8 mouse cellular contexts compared by ENCODE assay signal in genomic region chr4:141874601-141875460, GRCm38 (mm10). TPM values are rescaled to one million over a fixed set of nuclear protein-coding genes. Genes with fewer than 3 reads are reported as not detected.
A peak's percentile ranks its signal among the peaks of the same experiment; 100 is the strongest.
DNase-seq lines count a peak whose midpoint lies in the region; ATAC-seq and TF ChIP-seq lines count a peak whose summit lies in the region.

Gene Efhd2 (minus strand): TSS chr4:141874920.

- peak within 1 kb of the TSS; percentile 96 for H3K4me2 ChIP-seq in heart, embryonic 13.5 days
- peak within 1 kb of the TSS; percentile 98 for H3K4me2 ChIP-seq in liver, embryonic 16.5 days (ENCODE audit: low read depth, low read length)
- H3K4me2 ChIP-seq in neural tube, embryonic 13.5 days, result peak within 1 kb of the TSS; percentile 92

- peaks cover 34% of the 10 kb centered on the region for H3K27me3 ChIP-seq in erythroblast, embryonic 14.5 days (ENCODE audit: control insufficient read depth)
- no peaks in the 10 kb centered on the region for H3K27me3 ChIP-seq in heart, embryonic 13.5 days (replicated peaks)
- H3K27me3 ChIP-seq in liver, embryonic 16.5 days (ENCODE audit: control insufficient read depth, insufficient read depth, low read depth, low read length), result peaks cover 3% of the 10 kb centered on the region
- H3K27me3 ChIP-seq in neural tube, embryonic 13.5 days, result no peaks in the 10 kb centered on the region; the same call in 1 of the 2 replicates

- H3K36me3 ChIP-seq in erythroblast, embryonic 14.5 days (ENCODE audit: control insufficient read depth), result peaks cover 25% of the 10 kb centered on the region
- peaks cover 19% of the 10 kb centered on the region for H3K36me3 ChIP-seq in heart, embryonic 13.5 days
- no peaks in the 10 kb centered on the region for H3K36me3 ChIP-seq in liver, embryonic 16.5 days (ENCODE audit: control insufficient read depth, insufficient read depth)
- no peaks in the 10 kb centered on the region for H3K36me3 ChIP-seq in neural tube, embryonic 13.5 days

- peak within 1 kb of the TSS; percentile 96 for H3K9ac ChIP-seq in heart, embryonic 13.5 days
- H3K9ac ChIP-seq in liver, embryonic 16.5 days (ENCODE audit: low read depth, low read length), result peak within 1 kb of the TSS; percentile 88
- H3K9ac ChIP-seq in neural tube, embryonic 13.5 days, result peak within 1 kb of the TSS; percentile 91

- WGBS in heart, embryonic 13.5 days, result under 1% methylated on average over 72 of the region's 73 CpGs
- 0% methylated on average over 64 of the region's 73 CpGs for WGBS in liver, embryonic 16.5 days (ENCODE audit: insufficient replicate concordance)
- WGBS in neural tube, embryonic 13.5 days, result under 1% methylated on average over 60 of the region's 73 CpGs

- peak; percentile 93 for TF ChIP-seq POLR2A in brain, embryonic 14.5 days (IDR thresholded peaks at IDR 0.05; ENCODE audit: borderline replicate concordance, extremely low read depth, insufficient read depth, insufficient read length, poor library complexity, severe bottlenecking)

- peak; percentile 37 to 66 for DNase-seq in CD8-positive naive resting alpha-beta T cell, adult 2 months (ENCODE audit: low read depth in 2 of 2, low spot score in 2 of 2)
- peak; percentile 88 for DNase-seq in brain, embryonic 14.5 days (ENCODE audit: low read depth)
- DNase-seq in kidney, postnatal 10 days, result peak; percentile 90
- DNase-seq in testis, postnatal 14 days (ENCODE audit: low spot score), result peak; percentile 66

- no peaks in the 10 kb centered on the region for H3K9me3 ChIP-seq in erythroblast, embryonic 14.5 days (ENCODE audit: control insufficient read depth, low read length)
- no peaks in the 10 kb centered on the region for H3K9me3 ChIP-seq in heart, embryonic 13.5 days
- no peaks in the 10 kb centered on the region for H3K9me3 ChIP-seq in liver, embryonic 16.5 days (replicated peaks; ENCODE audit: control insufficient read depth, low read length)
- no peaks in the 10 kb centered on the region for H3K9me3 ChIP-seq in neural tube, embryonic 13.5 days

- H3K4me3 ChIP-seq in erythroblast, embryonic 14.5 days (replicated peaks), result peak within 1 kb of the TSS; percentile 84
- peak within 1 kb of the TSS; percentile 91 for H3K4me3 ChIP-seq in heart, embryonic 13.5 days
- peak within 1 kb of the TSS; percentile 85 for H3K4me3 ChIP-seq in liver, embryonic 16.5 days (ENCODE audit: low read depth, low read length)
- peak within 1 kb of the TSS; percentile 70 for H3K4me3 ChIP-seq in neural tube, embryonic 13.5 days

- ATAC-seq in heart, embryonic 13.5 days (ENCODE audit: extremely low read depth, insufficient number of reproducible peaks, low FRiP score, low TSS enrichment), result peak; percentile 72
- ATAC-seq in liver, embryonic 16.5 days (ENCODE audit: low read depth), result peak; percentile 89
- peak; percentile 88 for ATAC-seq in neural tube, embryonic 13.5 days (ENCODE audit: low read depth)

- H3K27ac ChIP-seq in heart, embryonic 13.5 days (replicated peaks), result peak within 1 kb of the TSS; percentile 77
- H3K27ac ChIP-seq in liver, embryonic 16.5 days (ENCODE audit: low read length), result peak within 1 kb of the TSS; percentile 87
- H3K27ac ChIP-seq in neural tube, embryonic 13.5 days (replicated peaks), result peak within 1 kb of the TSS; percentile 67

- H3K4me1 ChIP-seq in erythroblast, embryonic 14.5 days (ENCODE audit: control insufficient read depth), result peaks cover 61% of the 10 kb centered on the region
- H3K4me1 ChIP-seq in heart, embryonic 13.5 days, result peaks cover 71% of the 10 kb centered on the region
- peaks cover 58% of the 10 kb centered on the region for H3K4me1 ChIP-seq in liver, embryonic 16.5 days (ENCODE audit: control insufficient read depth, low read depth, low read length)
- peaks cover 56% of the 10 kb centered on the region for H3K4me1 ChIP-seq in neural tube, embryonic 13.5 days (replicated peaks)

- TF ChIP-seq CTCF in brain, embryonic 14.5 days (IDR thresholded peaks at IDR 0.05; ENCODE audit: borderline replicate concordance, extremely low read depth, insufficient read depth, insufficient read length), result no peak

RNA-seq across cellular contexts. Expression of gene Efhd2, which starts in this region (rescaled TPM):
- polyA plus RNA-seq in brain, embryonic 14.5 days (2012; rRNA removed), result 72.6 and 78.7 TPM in 2 replicates
- 3.7 and 4.2 TPM in 2 replicates for polyA plus RNA-seq in erythroblast, embryonic 14.5 days (2012)
- polyA plus RNA-seq in heart, embryonic 13.5 days (2015; fragmentation: Nextera tagmentation; extraction: Ambion mirVana), result 79.6 and 80.3 TPM in 2 replicates
- polyA plus RNA-seq in liver, embryonic 16.5 days (2015; fragmentation: Nextera tagmentation; extraction: Ambion mirVana), result 36.2 and 38.5 TPM in 2 replicates
- polyA plus RNA-seq in neural tube, embryonic 13.5 days (2015; fragmentation: Nextera tagmentation; extraction: Ambion mirVana), result 65.7 and 67.1 TPM in 2 replicates

Comparison
In these comparisons a context has a peak if more than half of its experiments do, and no peak if none do; other contexts are left out.
1. Peak in every context shown above with its lines: DNase-seq, ATAC-seq, H3K4me3 ChIP-seq and H3K27ac ChIP-seq.